Mouse (Mus musculus): ENCODE measurements around the gene Myef2. TPM values are rescaled to one million over a fixed set of nuclear protein-coding genes. Genes with fewer than 3 reads are reported as not detected.
"Not testable (repeated sequence)": the region's sequence is repeated elsewhere in the genome, so short reads cannot be mapped to it uniquely, and the experiment has no call there.

The Myef2 gene
- polyA plus RNA-seq, 1 experiment from 2014 or later: 10.5 TPM

DNA sequence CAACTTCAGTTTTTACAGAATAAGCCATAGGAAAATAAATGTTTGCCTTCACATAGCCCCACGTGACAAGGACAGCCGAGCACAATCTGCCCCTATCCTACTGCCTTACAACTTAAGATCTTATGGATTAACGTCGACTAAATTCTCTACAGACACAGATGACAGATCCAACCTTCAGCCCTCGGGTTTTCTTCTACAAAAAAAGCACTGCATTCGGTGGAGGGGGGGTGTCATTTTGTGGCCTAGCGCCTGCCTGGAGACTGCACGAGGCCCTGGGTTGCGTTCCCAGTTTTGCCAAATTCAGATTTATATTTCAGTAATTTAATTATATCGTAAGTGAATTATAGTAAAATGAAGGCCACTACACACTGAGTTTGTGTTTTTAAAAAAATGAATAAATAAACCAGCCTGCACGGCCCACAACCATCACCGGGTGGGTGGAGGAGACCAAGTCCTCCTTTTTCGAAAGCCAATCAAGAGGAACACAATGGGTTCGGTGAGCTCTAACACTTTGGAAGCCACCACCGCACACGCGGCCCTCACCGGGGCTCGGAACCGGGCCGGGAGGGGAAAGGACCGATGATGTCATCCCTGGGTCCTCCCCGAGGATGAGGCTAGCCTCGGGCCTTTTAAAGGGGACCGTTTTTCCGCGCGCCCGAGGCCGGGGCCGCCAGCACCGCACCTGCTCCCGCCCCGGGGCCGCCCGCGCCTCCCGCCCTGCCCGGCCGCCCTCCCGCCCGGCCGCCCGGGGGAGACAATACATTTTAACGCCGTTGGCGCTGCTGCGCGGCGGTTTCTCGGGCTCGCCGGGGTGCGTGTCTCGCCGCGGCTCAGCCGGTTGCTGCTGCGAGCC lies 611 bp downstream of the Myef2 start:
- Histone ChIP-seq H3K4me3 (ENCODE audit: low read depth, low read length) (peak overlapping the region; percentile 75), H3K9ac (replicated peaks) (peak overlapping the region; percentile 88), H3K36me3 (replicated peaks; ENCODE audit: insufficient read depth, low read length) (no peaks in the 10 kb centered on the region), H3K27ac (ENCODE audit: low read depth) (peak overlapping the region; percentile 57; the same call in 1 of the 2 replicates), H3K27me3 (ENCODE audit: insufficient read depth, low read length) (no peaks in the 10 kb centered on the region), H3K9me3 (ENCODE audit: low read length) (no peaks in the 10 kb centered on the region), H3K4me1 (ENCODE audit: insufficient read depth) (peaks cover 11% of the 10 kb centered on the region), H3K4me2 (ENCODE audit: low read depth, low read length) (peak overlapping the region; percentile 84)
- peak; percentile 57 for DNase-seq
- TF ChIP-seq CTCF (IDR thresholded peaks at IDR 0.05; ENCODE audit: low read depth): no peak
- no peak for TF ChIP-seq EP300 (IDR thresholded peaks at IDR 0.05; ENCODE audit: low read depth)
- under 1% methylated on average over 38 of the region's 59 CpGs for WGBS (ENCODE audit: insufficient replicate concordance)
- peak; percentile 83 for ATAC-seq

DNA sequence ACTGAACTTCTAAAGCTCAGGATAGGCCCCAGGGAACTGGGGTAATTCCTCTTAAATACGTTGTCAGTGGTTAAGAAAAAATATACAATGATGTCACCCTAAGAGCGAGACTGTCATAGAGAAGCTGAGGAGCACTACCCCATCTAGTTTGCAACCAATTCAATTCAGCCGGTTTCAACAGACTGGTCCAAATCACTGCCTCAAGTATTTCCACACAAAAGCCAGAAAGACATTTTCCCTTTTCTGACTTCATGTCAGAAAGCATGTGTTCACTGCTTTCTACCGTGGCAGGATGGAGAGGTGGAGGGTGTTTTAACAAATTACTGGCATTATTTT lies 1.2 kb downstream of the Myef2 start:
- Histone ChIP-seq H3K4me2 (ENCODE audit: low read depth, low read length) (peak overlapping the region; percentile 84), H3K4me1 (ENCODE audit: insufficient read depth) (peaks cover 11% of the 10 kb centered on the region), H3K27me3 (ENCODE audit: insufficient read depth, low read length) (no peaks in the 10 kb centered on the region), H3K9ac (replicated peaks) (peak overlapping the region; percentile 88), H3K27ac (ENCODE audit: low read depth) (no peak overlapping the region), H3K36me3 (replicated peaks; ENCODE audit: insufficient read depth, low read length) (no peaks in the 10 kb centered on the region), H3K9me3 (ENCODE audit: low read length) (no peaks in the 10 kb centered on the region), H3K4me3 (ENCODE audit: low read depth, low read length) (peak overlapping the region; percentile 75)
- DNase-seq (no peak), ATAC-seq (no peak)
- TF ChIP-seq EP300 (IDR thresholded peaks at IDR 0.05; ENCODE audit: low read depth) (no peak), CTCF (IDR thresholded peaks at IDR 0.05; ENCODE audit: low read depth) (no peak)
- WGBS (ENCODE audit: insufficient replicate concordance): 14% methylated on average over 4 of the region's 4 CpGs

DNA sequence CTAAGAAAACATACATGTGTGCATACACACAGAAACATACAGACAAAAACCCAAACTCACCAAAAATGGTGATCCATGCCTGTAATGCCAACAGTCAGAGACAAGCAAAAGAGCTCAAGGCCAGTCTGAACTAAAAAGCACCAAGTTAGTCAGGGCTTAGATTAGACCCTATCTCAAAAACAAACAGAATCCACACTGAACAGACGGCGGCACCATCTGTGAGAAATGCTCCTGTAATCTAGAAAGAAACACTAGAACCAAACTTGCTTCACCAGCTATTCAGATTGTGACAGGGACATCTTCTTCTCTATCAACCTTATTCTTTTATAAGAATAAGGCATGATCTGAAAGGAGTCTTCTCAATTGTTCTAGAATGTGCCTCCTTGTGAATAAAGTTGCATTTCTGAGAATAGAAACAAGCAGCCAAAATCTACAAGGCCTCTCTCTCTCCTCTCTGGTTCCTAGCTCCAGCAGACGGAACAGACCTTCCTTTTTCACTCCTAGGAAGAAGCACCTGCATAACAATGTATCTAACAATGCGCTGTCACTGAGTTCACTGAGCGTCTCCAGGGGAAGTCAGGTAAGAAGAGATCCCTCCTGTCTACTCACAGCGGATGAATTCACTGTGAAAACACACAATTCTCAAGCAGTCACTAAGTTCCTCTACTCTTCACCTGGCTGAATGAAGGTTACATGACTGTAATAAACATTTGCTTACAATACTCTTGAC lies 3.9 kb downstream of the Myef2 start:
- H3K9ac ChIP-seq (replicated peaks): no peak overlapping the region
- WGBS (ENCODE audit: insufficient replicate concordance): 73% methylated on average over 6 of the region's 6 CpGs
- peaks cover 8% of the 10 kb centered on the region; the same call in 1 of the 2 replicates for H3K36me3 ChIP-seq (replicated peaks; ENCODE audit: insufficient read depth, low read length)
- no peaks in the 10 kb centered on the region for H3K9me3 ChIP-seq (ENCODE audit: low read length)
- no peak for DNase-seq
- no peak for TF ChIP-seq CTCF (IDR thresholded peaks at IDR 0.05; ENCODE audit: low read depth)
- TF ChIP-seq EP300 (IDR thresholded peaks at IDR 0.05; ENCODE audit: low read depth): no peak
- no peak overlapping the region for H3K4me3 ChIP-seq (ENCODE audit: low read depth, low read length)
- H3K4me2 ChIP-seq (ENCODE audit: low read depth, low read length): no peak overlapping the region
- H3K4me1 ChIP-seq (ENCODE audit: insufficient read depth): peaks cover 11% of the 10 kb centered on the region
- no peaks in the 10 kb centered on the region for H3K27me3 ChIP-seq (ENCODE audit: insufficient read depth, low read length)
- no peak overlapping the region for H3K27ac ChIP-seq (ENCODE audit: low read depth)
- no peak for ATAC-seq

DNA sequence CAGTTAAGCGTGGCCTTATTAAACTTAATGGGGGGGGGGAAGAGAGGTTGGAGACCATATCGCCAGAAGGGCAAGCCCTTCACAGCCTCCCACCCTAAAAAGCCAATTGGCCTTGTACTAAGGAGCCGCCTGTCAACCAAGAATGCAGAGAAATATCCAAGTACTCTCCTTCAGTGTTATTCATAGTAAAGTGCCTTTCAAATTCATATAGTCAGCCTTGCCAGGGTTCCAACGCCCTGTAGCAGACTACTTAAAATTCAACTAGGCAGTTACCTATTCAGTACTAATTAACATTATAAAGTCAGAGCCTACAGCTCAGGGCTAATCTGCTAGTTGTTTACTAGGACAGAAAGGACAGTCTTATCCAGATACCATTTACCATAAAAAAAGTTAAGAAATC lies 16.9 kb downstream of the Myef2 start:
- H3K27me3 ChIP-seq (ENCODE audit: insufficient read depth, low read length); H3K27ac ChIP-seq (ENCODE audit: low read depth); DNase-seq; H3K4me1 ChIP-seq (ENCODE audit: insufficient read depth); ATAC-seq; H3K9ac ChIP-seq (replicated peaks); H3K9me3 ChIP-seq (ENCODE audit: low read length); H3K4me2 ChIP-seq (ENCODE audit: low read depth, low read length); H3K4me3 ChIP-seq (ENCODE audit: low read depth, low read length): not testable (repeated sequence)
- H3K36me3 ChIP-seq (replicated peaks; ENCODE audit: insufficient read depth, low read length): peaks cover 27% of the 10 kb centered on the region; the same call in 1 of the 2 replicates
- WGBS (ENCODE audit: insufficient replicate concordance): 91% methylated on average over 4 of the region's 4 CpGs

DNA sequence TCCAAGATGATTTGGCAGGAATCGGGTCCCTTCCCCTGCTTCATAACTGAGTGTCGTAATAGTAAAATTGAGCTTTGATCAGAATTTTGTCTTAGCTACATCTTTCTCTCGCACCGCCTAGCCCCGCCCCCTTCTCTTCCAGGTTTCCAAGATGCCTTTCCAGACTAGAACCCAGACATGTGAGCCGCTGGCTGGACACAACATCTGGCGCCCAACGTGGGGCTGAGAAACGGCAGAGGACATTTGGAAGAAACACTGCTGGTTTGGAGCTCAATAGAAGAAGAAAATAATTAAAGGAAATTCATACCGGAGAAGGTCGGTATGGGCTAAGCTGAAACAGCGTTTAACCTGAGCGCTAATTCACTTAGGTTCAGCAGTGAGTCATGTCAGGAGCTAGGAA lies 19.0 kb downstream of the Myef2 start:
- not testable (repeated sequence) for H3K4me2 ChIP-seq (ENCODE audit: low read depth, low read length); H3K9me3 ChIP-seq (ENCODE audit: low read length); H3K27me3 ChIP-seq (ENCODE audit: insufficient read depth, low read length); H3K27ac ChIP-seq (ENCODE audit: low read depth); H3K4me3 ChIP-seq (ENCODE audit: low read depth, low read length); ATAC-seq; H3K4me1 ChIP-seq (ENCODE audit: insufficient read depth); H3K9ac ChIP-seq (replicated peaks); DNase-seq
- WGBS (ENCODE audit: insufficient replicate concordance): 95% methylated on average over 13 of the region's 13 CpGs
- peaks cover 31% of the 10 kb centered on the region for H3K36me3 ChIP-seq (replicated peaks; ENCODE audit: insufficient read depth, low read length)

DNA sequence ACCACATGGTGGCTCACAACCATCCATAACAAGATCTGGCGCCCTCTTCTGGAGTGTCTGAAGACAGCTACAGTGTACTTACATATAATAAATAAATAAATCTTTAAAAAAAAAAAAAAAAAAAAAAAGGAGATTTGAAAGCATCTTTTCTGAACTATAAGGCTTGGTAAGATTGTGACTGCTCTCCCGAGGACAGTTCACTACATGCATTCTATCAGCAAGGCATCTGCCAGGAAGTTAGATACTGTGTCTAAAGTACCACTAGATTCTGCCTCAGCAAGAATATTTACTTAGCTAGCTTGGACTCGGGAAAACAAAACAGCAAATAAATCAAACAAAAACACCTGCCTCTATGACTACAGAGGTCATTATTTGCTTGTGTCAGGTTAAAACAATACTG lies 31.3 kb downstream of the Myef2 start:
- not testable (repeated sequence) for H3K27ac ChIP-seq (ENCODE audit: low read depth); H3K9me3 ChIP-seq (ENCODE audit: low read length); H3K27me3 ChIP-seq (ENCODE audit: insufficient read depth, low read length); H3K4me2 ChIP-seq (ENCODE audit: low read depth, low read length); H3K4me3 ChIP-seq (ENCODE audit: low read depth, low read length); H3K4me1 ChIP-seq (ENCODE audit: insufficient read depth); ATAC-seq; H3K9ac ChIP-seq (replicated peaks); DNase-seq
- 81% methylated on average over 2 of the region's 3 CpGs for WGBS (ENCODE audit: insufficient replicate concordance)
- H3K36me3 ChIP-seq (replicated peaks; ENCODE audit: insufficient read depth, low read length): peaks cover 20% of the 10 kb centered on the region

All from liver, postnatal 0 days (tissue).